In genomic region chr5:148591448-148591862, GRCm38 (mm10) we compare ENCODE assay signal across 24 mouse cellular contexts. TPM values are rescaled to one million over a fixed set of nuclear protein-coding genes. Genes with fewer than 3 reads are reported as not detected.
DNase-seq lines count a peak whose midpoint lies in the region; ATAC-seq and TF ChIP-seq lines count a peak whose summit lies in the region.
"Had no signal": no experiment of that assay in that cellular context is flagged by ENCODE, and none has a peak within 500 bp of the region (broad histone marks: within the 10 kb centered on the region; RNA-seq: fewer than 3 reads in every experiment).

No protein-coding gene starts in this region.

- 0 out of 2 replicates have a peak, but pooled peaks cover 3% of the 10 kb centered on the region for H3K4me1 ChIP-seq in kidney, embryonic 15.5 days
- no peaks in the 10 kb centered on the region; the same call in 1 of the 2 replicates for H3K4me1 ChIP-seq in intestine, postnatal 0 days (replicated peaks; ENCODE audit: control insufficient read depth, insufficient read depth, low read length)
- H3K4me1 ChIP-seq: liver, embryonic 12.5 days; megakaryocyte, embryonic 14.5 days had no signal

- 44% methylated on average over 7 of the region's 7 CpGs for WGBS in kidney, embryonic 15.5 days
- 25% methylated on average over 7 of the region's 7 CpGs for WGBS in intestine, postnatal 0 days

- no peaks in the 10 kb centered on the region for H3K27me3 ChIP-seq in kidney, embryonic 15.5 days
- no peaks in the 10 kb centered on the region for H3K27me3 ChIP-seq in intestine, postnatal 0 days (replicated peaks; ENCODE audit: control insufficient read depth, insufficient read depth, low read length)
- H3K27me3 ChIP-seq: CH12.LX; megakaryocyte, embryonic 14.5 days; neural tube, embryonic 12.5 days had no signal

- no peaks in the 10 kb centered on the region for H3K9me3 ChIP-seq in kidney, embryonic 15.5 days (replicated peaks)
- no peaks in the 10 kb centered on the region for H3K9me3 ChIP-seq in intestine, postnatal 0 days (ENCODE audit: control insufficient read depth)
- H3K9me3 ChIP-seq: liver, embryonic 12.5 days; neural tube, embryonic 12.5 days had no signal

- H3K36me3 ChIP-seq in kidney, embryonic 15.5 days, result no peaks in the 10 kb centered on the region
- no peaks in the 10 kb centered on the region for H3K36me3 ChIP-seq in intestine, postnatal 0 days (ENCODE audit: control insufficient read depth, insufficient read depth)
- H3K36me3 ChIP-seq: liver, embryonic 12.5 days; neural tube, embryonic 12.5 days had no signal

- no peak overlapping the region for H3K9ac ChIP-seq in kidney, embryonic 15.5 days
- H3K9ac ChIP-seq in intestine, postnatal 0 days (ENCODE audit: low read depth, low read length), result no peak overlapping the region
- H3K9ac ChIP-seq: hindbrain, embryonic 14.5 days; liver, embryonic 12.5 days; neural tube, embryonic 12.5 days had no signal

- no peak overlapping the region for H3K4me3 ChIP-seq in kidney, embryonic 15.5 days (replicated peaks)
- H3K4me3 ChIP-seq in intestine, postnatal 0 days (ENCODE audit: low read depth, low read length), result no peak overlapping the region
- H3K4me3 ChIP-seq: gastrocnemius, adult 2 months; liver, embryonic 12.5 days; megakaryocyte, embryonic 14.5 days; neural tube, embryonic 12.5 days had no signal

- H3K4me2 ChIP-seq in kidney, embryonic 15.5 days, result no peak overlapping the region
- no peak overlapping the region for H3K4me2 ChIP-seq in intestine, postnatal 0 days (replicated peaks; ENCODE audit: low read depth)
- H3K4me2 ChIP-seq: hindbrain, embryonic 14.5 days; liver, embryonic 12.5 days; neural tube, embryonic 12.5 days had no signal

- H3K27ac ChIP-seq in kidney, embryonic 15.5 days, result no peak overlapping the region
- H3K27ac ChIP-seq in intestine, postnatal 0 days (ENCODE audit: low read depth, low read length), result no peak overlapping the region; the same call in 1 of the 2 replicates
- H3K27ac ChIP-seq: gastrocnemius, adult 2 months; hindbrain, embryonic 14.5 days; liver, embryonic 12.5 days; neural tube, embryonic 12.5 days had no signal

- ATAC-seq in kidney, embryonic 15.5 days (replicated peaks; ENCODE audit: low FRiP score), result 0 out of 2 replicates have a peak, but pooled peaks have one; percentile 36
- peak; percentile 31; the same call in 1 of the 2 replicates for ATAC-seq in intestine, postnatal 0 days
- ATAC-seq: forebrain, embryonic 14.5 days; inflammation-experienced regulatory T-cells, adult 6 months; liver, embryonic 12.5 days had no signal

- no peak for DNase-seq in kidney, postnatal 10 days
- peak; percentile 65 for DNase-seq in ES-CJ7 (ENCODE audit: low read depth, low spot score)
- DNase-seq in yolk sac, embryonic 10.5 days (ENCODE audit: low spot score), result peak; percentile 56
- DNase-seq in left cerebral cortex, adult 11 months (ENCODE audit: low spot score), result no peak
- DNase-seq in B cell, adult 2 months, result no peak
- DNase-seq: adrenal gland, postnatal 14 days; cerebellum, adult 9-10 months; gastrocnemius, adult 2 months; kidney, adult 9 months; kidney, postnatal 36 days; layer of hippocampus, postnatal 36 days; lung, adult 2 months; lung, postnatal 36 days; midbrain, embryonic 14.5 days; right cerebral cortex, postnatal 14 days had no signal

- no peak for TF ChIP-seq CTCF in intestine, postnatal 0 days (IDR thresholded peaks at IDR 0.05; ENCODE audit: low read depth)

RNA-seq across cellular contexts. Expression of gene Ubl3, which starts 38.9 kb away (rescaled TPM):
- 68.8 and 76.0 TPM in 2 replicates for polyA plus RNA-seq in kidney, embryonic 15.5 days (2015; fragmentation: Nextera tagmentation; extraction: Ambion mirVana)
- 87.7 and 92.6 TPM in 2 replicates for polyA plus RNA-seq in intestine, postnatal 0 days (2015; fragmentation: Nextera tagmentation; extraction: Ambion mirVana)

Comparison
In these comparisons a context has a peak if more than half of its experiments do, and no peak if none do; other contexts are left out.
1. DNase-seq: peak in ES-CJ7 (single experiment) and yolk sac, embryonic 10.5 days (single experiment); none in kidney, postnatal 10 days (single experiment), left cerebral cortex, adult 11 months (single experiment) and B cell, adult 2 months (0 of 2).